Mouse (Mus musculus): Measurements from ENCODE around the gene Abr. TPM values are rescaled to one million over a fixed set of nuclear protein-coding genes. Genes with fewer than 3 reads are reported as not detected.

Gene Abr
- polyA plus RNA-seq, 1 experiment from 2014 or later: 113 TPM

GRCm38 (mm10) chr11:76618134-76618533, 4.0 kb downstream of the Abr start:
- no peak for ATAC-seq (ENCODE audit: low FRiP score, low read depth)
- Histone ChIP-seq H3K9ac (no peak overlapping the region), H3K4me1 (replicated peaks) (peaks cover 39% of the 10 kb centered on the region), H3K4me3 (no peak overlapping the region), H3K4me2 (no peak overlapping the region), H3K36me3 (no peaks in the 10 kb centered on the region), H3K9me3 (no peaks in the 10 kb centered on the region), H3K27me3 (peaks cover 10% of the 10 kb centered on the region; the same call in 1 of the 2 replicates), H3K27ac (replicated peaks) (no peak overlapping the region)
- 94% methylated on average over 6 of the region's 6 CpGs for WGBS

GRCm38 (mm10) chr11:76614246-76614645, 7.9 kb downstream of the Abr start:
- no peak for ATAC-seq (ENCODE audit: low FRiP score, low read depth)
- Histone ChIP-seq H3K4me3 (no peak overlapping the region), H3K36me3 (no peaks in the 10 kb centered on the region), H3K27ac (replicated peaks) (0 out of 2 replicates have a peak overlapping the region, but pooled peaks have one; percentile 83), H3K27me3 (no peaks in the 10 kb centered on the region), H3K9me3 (no peaks in the 10 kb centered on the region), H3K4me1 (replicated peaks) (peaks cover 10% of the 10 kb centered on the region), H3K4me2 (no peak overlapping the region), H3K9ac (no peak overlapping the region)
- 50% methylated on average over 2 of the region's 2 CpGs for WGBS

- Histone ChIP-seq H3K9ac (peak overlapping the region; percentile 39), H3K27ac (replicated peaks) (peak overlapping the region; percentile 83), H3K4me2 (peak overlapping the region; percentile 63), H3K9me3 (no peaks in the 10 kb centered on the region), H3K36me3 (no peaks in the 10 kb centered on the region), H3K27me3 (no peaks in the 10 kb centered on the region), H3K4me3 (peak overlapping the region; percentile 44), H3K4me1 (replicated peaks) (peaks cover 10% of the 10 kb centered on the region)
- under 1% methylated on average over 19 of the region's 19 CpGs for WGBS
- ATAC-seq (ENCODE audit: low FRiP score, low read depth): peak; percentile 75
Measured at GRCm38 (mm10) chr11:76612638-76613104, 9.4 kb downstream of the Abr start.

GRCm38 (mm10) chr11:76610948-76611347, 11.2 kb downstream of the Abr start:
- no peak overlapping the region for H3K9ac ChIP-seq
- ATAC-seq (ENCODE audit: low FRiP score, low read depth): no peak
- peaks cover 20% of the 10 kb centered on the region for H3K4me1 ChIP-seq (replicated peaks)
- no peak overlapping the region for H3K4me3 ChIP-seq
- no peaks in the 10 kb centered on the region for H3K27me3 ChIP-seq
- no peak overlapping the region for H3K4me2 ChIP-seq
- H3K9me3 ChIP-seq: no peaks in the 10 kb centered on the region
- no peak overlapping the region for H3K27ac ChIP-seq (replicated peaks)
- H3K36me3 ChIP-seq: no peaks in the 10 kb centered on the region

DNA sequence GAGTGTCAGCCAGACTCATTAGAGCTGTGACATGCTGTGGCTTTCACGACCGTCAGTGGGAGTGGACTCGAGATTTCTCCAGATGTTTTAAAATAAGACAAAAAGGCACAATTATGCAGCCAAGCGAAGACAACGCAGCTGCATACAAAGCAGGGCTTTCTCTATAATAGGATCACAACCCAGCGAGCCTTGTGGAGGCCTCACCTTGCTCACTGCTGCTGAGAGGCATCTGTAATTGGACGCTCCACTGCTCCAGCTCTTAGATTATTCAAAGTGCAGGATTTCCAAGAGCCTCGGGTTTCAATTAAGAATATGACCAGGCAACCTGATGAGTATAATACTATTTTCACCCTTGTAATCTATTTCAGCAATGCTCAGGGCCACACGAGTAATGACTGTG, 15.6 kb downstream of the Abr start:
- H3K4me3 ChIP-seq: no peak overlapping the region
- ATAC-seq (ENCODE audit: low FRiP score, low read depth): no peak
- no peaks in the 10 kb centered on the region for H3K27me3 ChIP-seq
- H3K36me3 ChIP-seq: no peaks in the 10 kb centered on the region
- H3K9ac ChIP-seq: no peak overlapping the region
- H3K4me1 ChIP-seq (replicated peaks): peaks cover 10% of the 10 kb centered on the region
- WGBS: 34% methylated on average over 9 of the region's 9 CpGs
- no peak overlapping the region for H3K4me2 ChIP-seq
- H3K9me3 ChIP-seq: no peaks in the 10 kb centered on the region
- H3K27ac ChIP-seq (replicated peaks): peak overlapping the region; percentile 39; the same call in 1 of the 2 replicates

DNA sequence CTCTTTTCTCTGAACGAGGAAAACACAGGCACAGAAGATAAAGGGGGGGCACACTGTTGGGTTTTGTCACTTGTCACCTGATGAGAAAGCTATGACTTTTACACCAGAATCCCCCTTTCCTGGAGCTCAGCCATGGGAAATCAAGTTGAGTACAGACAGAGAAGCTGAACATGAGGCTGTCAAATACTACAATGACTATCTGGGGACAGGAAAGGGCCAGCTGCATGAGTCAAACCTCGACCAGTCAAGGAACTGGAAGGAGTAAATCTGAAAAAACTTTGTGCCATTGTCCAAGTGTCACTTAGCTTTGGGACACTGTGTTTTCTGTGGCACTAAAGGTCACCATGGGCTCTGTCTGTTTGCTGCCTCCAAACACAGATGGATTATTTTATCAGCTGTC, 22.9 kb downstream of the Abr start:
- Histone ChIP-seq H3K4me2 (no peak overlapping the region), H3K9ac (no peak overlapping the region), H3K36me3 (no peaks in the 10 kb centered on the region), H3K27ac (replicated peaks) (no peak overlapping the region), H3K9me3 (no peaks in the 10 kb centered on the region), H3K4me3 (no peak overlapping the region), H3K27me3 (no peaks in the 10 kb centered on the region), H3K4me1 (replicated peaks) (no peaks in the 10 kb centered on the region; the same call in 1 of the 2 replicates)
- 18% methylated on average over 2 of the region's 2 CpGs for WGBS
- ATAC-seq (ENCODE audit: low FRiP score, low read depth): no peak

- Histone ChIP-seq H3K27me3 (no peaks in the 10 kb centered on the region), H3K4me1 (replicated peaks) (peaks cover 4% of the 10 kb centered on the region; the same call in 1 of the 2 replicates), H3K27ac (replicated peaks) (no peak overlapping the region), H3K9ac (no peak overlapping the region), H3K4me2 (no peak overlapping the region), H3K36me3 (no peaks in the 10 kb centered on the region), H3K4me3 (no peak overlapping the region), H3K9me3 (no peaks in the 10 kb centered on the region)
- no peak for ATAC-seq (ENCODE audit: low FRiP score, low read depth)
- 70% methylated on average over 5 of the region's 5 CpGs for WGBS
Measured at GRCm38 (mm10) chr11:76598757-76599156, 23.4 kb downstream of the Abr start.

- Histone ChIP-seq H3K9me3 (no peaks in the 10 kb centered on the region), H3K9ac (no peak overlapping the region), H3K27me3 (no peaks in the 10 kb centered on the region), H3K4me1 (replicated peaks) (peaks cover 4% of the 10 kb centered on the region; the same call in 1 of the 2 replicates), H3K4me2 (no peak overlapping the region), H3K4me3 (no peak overlapping the region), H3K27ac (replicated peaks) (no peak overlapping the region), H3K36me3 (no peaks in the 10 kb centered on the region)
- WGBS: 65% methylated on average over 4 of the region's 4 CpGs
- no peak for ATAC-seq (ENCODE audit: low FRiP score, low read depth)
Measured at GRCm38 (mm10) chr11:76593620-76594326, 28.3 kb downstream of the Abr start.

DNA sequence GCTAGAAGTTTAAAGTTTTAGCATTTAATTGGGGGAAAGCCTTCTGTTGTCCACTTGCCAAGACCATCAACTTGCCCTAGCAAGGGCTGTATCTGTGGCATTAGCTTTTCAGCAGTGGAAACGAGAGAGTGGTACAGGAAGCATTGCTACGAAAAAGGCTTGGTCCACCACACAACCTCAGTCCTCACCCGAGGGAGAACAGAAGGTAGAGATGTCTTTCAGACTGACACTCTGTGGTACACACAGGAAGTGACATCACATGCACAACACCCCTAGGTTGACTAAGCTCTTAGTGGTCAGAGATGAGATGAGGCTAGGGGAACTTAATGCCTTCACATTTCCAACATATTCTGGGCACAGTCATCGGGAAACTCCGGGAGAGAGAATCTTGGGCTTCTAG, 32.4 kb downstream of the Abr start:
- no peak for ATAC-seq (ENCODE audit: low FRiP score, low read depth)
- no peak overlapping the region for H3K9ac ChIP-seq
- no peak overlapping the region for H3K4me2 ChIP-seq
- H3K36me3 ChIP-seq: no peaks in the 10 kb centered on the region
- no peak overlapping the region for H3K27ac ChIP-seq (replicated peaks)
- WGBS: 94% methylated on average over 5 of the region's 5 CpGs
- H3K4me3 ChIP-seq: no peak overlapping the region
- H3K4me1 ChIP-seq (replicated peaks): peaks cover 4% of the 10 kb centered on the region; the same call in 1 of the 2 replicates
- H3K9me3 ChIP-seq: no peaks in the 10 kb centered on the region
- no peaks in the 10 kb centered on the region for H3K27me3 ChIP-seq

- no peak overlapping the region for H3K9ac ChIP-seq
- ATAC-seq (ENCODE audit: low FRiP score, low read depth): no peak
- H3K27ac ChIP-seq (replicated peaks): no peak overlapping the region
- H3K27me3 ChIP-seq: no peaks in the 10 kb centered on the region
- 60% methylated on average over 10 of the region's 10 CpGs for WGBS
- H3K36me3 ChIP-seq: no peaks in the 10 kb centered on the region
- no peak overlapping the region for H3K4me3 ChIP-seq
- H3K9me3 ChIP-seq: no peaks in the 10 kb centered on the region
- H3K4me1 ChIP-seq (replicated peaks): peaks cover under 1% of the 10 kb centered on the region; the same call in 1 of the 2 replicates
- no peak overlapping the region for H3K4me2 ChIP-seq
Measured at GRCm38 (mm10) chr11:76588632-76589485, 33.3 kb downstream of the Abr start.

DNA sequence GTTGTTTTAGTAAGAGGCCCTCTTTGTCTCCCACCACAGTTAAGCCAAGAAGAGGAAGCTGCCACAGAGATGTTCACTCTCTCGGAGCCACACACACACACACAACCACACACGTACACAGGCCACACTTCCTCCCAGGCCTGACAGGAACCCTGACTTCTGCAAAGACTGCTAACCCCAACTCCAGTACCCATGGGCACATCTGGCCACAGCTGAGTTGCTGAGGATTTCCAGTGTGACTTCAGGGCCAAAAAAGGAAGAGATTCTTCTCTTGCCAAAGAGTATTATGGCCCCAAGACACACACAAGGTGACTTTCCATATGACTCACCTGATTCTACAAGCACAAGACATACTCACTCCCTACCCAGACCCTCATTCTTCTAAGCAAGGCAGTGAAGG, 34.1 kb downstream of the Abr start:
- Histone ChIP-seq H3K4me2 (no peak overlapping the region), H3K27me3 (no peaks in the 10 kb centered on the region), H3K36me3 (no peaks in the 10 kb centered on the region), H3K4me3 (no peak overlapping the region), H3K27ac (replicated peaks) (no peak overlapping the region), H3K9me3 (no peaks in the 10 kb centered on the region), H3K4me1 (replicated peaks) (no peaks in the 10 kb centered on the region), H3K9ac (no peak overlapping the region)
- 90% methylated on average over 2 of the region's 2 CpGs for WGBS
- ATAC-seq (ENCODE audit: low FRiP score, low read depth): no peak

DNA sequence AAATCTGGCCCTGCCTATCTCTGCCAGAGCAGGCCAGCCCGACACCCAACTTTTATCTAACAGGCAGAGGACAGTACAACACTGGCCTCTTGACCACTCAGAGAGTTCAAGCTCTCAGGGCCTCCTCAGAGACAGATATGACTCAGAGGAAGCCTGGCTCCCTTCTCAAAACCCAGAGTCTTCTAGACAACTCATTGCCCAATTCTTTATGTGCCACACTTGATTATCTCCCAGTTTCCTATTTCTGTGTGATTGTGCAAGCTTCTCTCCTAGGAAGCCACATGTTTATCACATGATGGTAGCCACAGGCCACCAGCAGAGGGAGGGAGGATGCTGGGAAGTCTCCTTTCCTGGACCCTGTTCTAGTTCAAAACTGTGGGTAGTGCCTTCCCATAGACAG, 34.8 kb downstream of the Abr start:
- no peak overlapping the region for H3K27ac ChIP-seq (replicated peaks)
- WGBS: 96% methylated on average over 1 of the region's 1 CpGs

More for the DNA sequence above, 34.8 kb downstream of the Abr start:
- Histone ChIP-seq H3K9me3 (no peaks in the 10 kb centered on the region), H3K4me1 (replicated peaks) (no peaks in the 10 kb centered on the region), H3K4me3 (no peak overlapping the region), H3K9ac (no peak overlapping the region), H3K4me2 (no peak overlapping the region), H3K27me3 (no peaks in the 10 kb centered on the region), H3K36me3 (no peaks in the 10 kb centered on the region)
- ATAC-seq (ENCODE audit: low FRiP score, low read depth): no peak
